13 mouse cellular contexts compared by ENCODE assay signal in the genomic region with DNA sequence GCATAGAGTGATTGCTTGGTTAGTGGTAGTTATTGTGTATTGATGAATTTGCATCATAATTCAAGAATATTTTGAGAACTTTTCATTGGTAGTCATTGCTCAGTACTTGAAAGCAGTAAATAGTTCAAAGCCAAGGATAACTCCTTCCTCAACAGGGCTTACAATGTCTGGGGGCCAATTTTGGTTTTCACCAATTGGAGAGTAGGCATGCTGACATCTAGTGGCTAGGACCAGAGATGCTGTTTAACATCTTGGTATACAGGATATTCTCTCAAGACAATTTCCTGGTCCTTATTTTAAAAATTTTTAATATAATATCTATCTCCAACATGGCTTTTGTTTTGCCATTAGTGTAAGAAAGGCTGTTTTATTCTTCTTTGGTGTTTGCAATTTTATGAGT. TPM values are rescaled to one million over a fixed set of nuclear protein-coding genes. Genes with fewer than 3 reads are reported as not detected.
A peak's percentile ranks its signal among the peaks of the same experiment; 100 is the strongest.
DNase-seq lines count a peak whose midpoint lies in the region; ATAC-seq and TF ChIP-seq lines count a peak whose summit lies in the region.
"Had no signal": no experiment of that assay in that cellular context is flagged by ENCODE, and none has a peak within 500 bp of the region (broad histone marks: within the 10 kb centered on the region; RNA-seq: fewer than 3 reads in every experiment).

No protein-coding gene starts in this region.

- H3K9ac ChIP-seq in hindbrain, postnatal 0 days (replicated peaks; ENCODE audit: low read length) = no peak overlapping the region
- no peak overlapping the region for H3K9ac ChIP-seq in hindbrain, embryonic 13.5 days
- H3K9ac ChIP-seq: heart, embryonic 15.5 days had no signal

- TF ChIP-seq POLR2A in thymus, adult 2 months (IDR thresholded peaks at IDR 0.05; ENCODE audit: control insufficient read depth, extremely low read depth, insufficient read depth, low read length, poor library complexity) = no peak

- H3K4me2 ChIP-seq in hindbrain, postnatal 0 days (ENCODE audit: low read depth, low read length) = no peak overlapping the region
- no peak overlapping the region for H3K4me2 ChIP-seq in hindbrain, embryonic 13.5 days
- H3K4me2 ChIP-seq: heart, embryonic 15.5 days had no signal

- no peak overlapping the region for H3K4me3 ChIP-seq in hindbrain, postnatal 0 days (ENCODE audit: low read length)
- H3K4me3 ChIP-seq in hindbrain, embryonic 13.5 days = no peak overlapping the region
- no peak overlapping the region for H3K4me3 ChIP-seq in thymus, adult 2 months (ENCODE audit: control insufficient read depth, insufficient read depth, low read length)
- H3K4me3 ChIP-seq: heart, embryonic 15.5 days had no signal

- TF ChIP-seq CTCF in hindbrain, postnatal 0 days (IDR thresholded peaks at IDR 0.05; ENCODE audit: low read depth) = peak; percentile 20; the same call in 1 of the 2 replicates
- no peak for TF ChIP-seq CTCF in thymus, adult 2 months (IDR thresholded peaks at IDR 0.05; ENCODE audit: borderline replicate concordance, control insufficient read depth, extremely low read depth, insufficient read depth, low read length, poor library complexity)

- H3K27me3 ChIP-seq in hindbrain, postnatal 0 days (ENCODE audit: insufficient read depth, low read length) = no peaks in the 10 kb centered on the region
- H3K27me3 ChIP-seq in hindbrain, embryonic 13.5 days = no peaks in the 10 kb centered on the region
- no peaks in the 10 kb centered on the region for H3K27me3 ChIP-seq in thymus, adult 2 months (ENCODE audit: control insufficient read depth, insufficient read depth, low read length)
- H3K27me3 ChIP-seq: heart, embryonic 15.5 days had no signal

- no peak overlapping the region for H3K27ac ChIP-seq in hindbrain, postnatal 0 days
- no peak overlapping the region for H3K27ac ChIP-seq in hindbrain, embryonic 13.5 days
- H3K27ac ChIP-seq in thymus, adult 2 months (ENCODE audit: control insufficient read depth, insufficient read depth, low read length) = no peak overlapping the region
- H3K27ac ChIP-seq: heart, embryonic 15.5 days had no signal

- no peaks in the 10 kb centered on the region for H3K9me3 ChIP-seq in hindbrain, postnatal 0 days (ENCODE audit: low read length)
- no peaks in the 10 kb centered on the region for H3K9me3 ChIP-seq in hindbrain, embryonic 13.5 days
- H3K9me3 ChIP-seq: heart, embryonic 15.5 days had no signal

- H3K4me1 ChIP-seq in hindbrain, postnatal 0 days (ENCODE audit: insufficient read depth, low read length) = no peaks in the 10 kb centered on the region
- no peaks in the 10 kb centered on the region for H3K4me1 ChIP-seq in hindbrain, embryonic 13.5 days (replicated peaks)
- H3K4me1 ChIP-seq in thymus, adult 2 months (replicated peaks; ENCODE audit: control insufficient read depth, insufficient read depth, low read length) = no peaks in the 10 kb centered on the region
- H3K4me1 ChIP-seq: heart, embryonic 15.5 days had no signal

- DNase-seq in CD4-positive, CD25-positive, alpha-beta regulatory T cell, adult 2 months (ENCODE audit: low read depth, low spot score) = peak; percentile 24
- peak; percentile 3 for DNase-seq in hindbrain, postnatal 0 days (ENCODE audit: low spot score)
- DNase-seq in thymus, adult 2 months = peak; percentile 1
- DNase-seq in thymus, postnatal 4 days = no peak
- no peak for DNase-seq in spleen, postnatal 4 days (ENCODE audit: low spot score in 2 of 2)
- DNase-seq: kidney, adult 11 months; layer of hippocampus, adult 9-11 months; right cerebral cortex, postnatal 25 days had no signal

- no peaks in the 10 kb centered on the region for H3K36me3 ChIP-seq in hindbrain, postnatal 0 days (ENCODE audit: insufficient read depth, low read length)
- H3K36me3 ChIP-seq in hindbrain, embryonic 13.5 days = no peaks in the 10 kb centered on the region
- peaks cover 4% of the 10 kb centered on the region; the same call in 1 of the 2 replicates for H3K36me3 ChIP-seq in thymus, adult 2 months (ENCODE audit: control insufficient read depth, insufficient read depth, low read length)
- H3K36me3 ChIP-seq: heart, embryonic 15.5 days had no signal

- ATAC-seq in CD4-positive, CD25-positive, alpha-beta regulatory T cell, adult 4 months = no peak
- no peak for ATAC-seq in hindbrain, postnatal 0 days
- no peak for ATAC-seq in hindbrain, embryonic 13.5 days (ENCODE audit: low FRiP score)
- ATAC-seq in inflammation-experienced regulatory T-cells, adult 6 months = no peak

RNA-seq across cellular contexts. Expression of a gene that starts 46.0 kb away (rescaled TPM):
- polyA plus RNA-seq in CD4-positive, CD25-positive, alpha-beta regulatory T cell, adult 4 months (2017; shearing (Covaris generic)) = 1 to 10 TPM; 3.8 to 7.1 TPM
- total RNA-seq in hindbrain, postnatal 0 days (2014; rRNA removed) = 4.7 and 7.4 TPM in 2 replicates
- 6.6 and 6.7 TPM in 2 replicates for polyA plus RNA-seq in hindbrain, postnatal 0 days (2015; fragmentation: Nextera tagmentation; extraction: Ambion mirVana)
- 6.7 and 9.3 TPM in 2 replicates for polyA plus RNA-seq in hindbrain, embryonic 13.5 days (2015; fragmentation: Nextera tagmentation; extraction: Ambion mirVana)
- polyA plus RNA-seq in thymus, adult 2 months (2012; rRNA removed) = 5.5 and 6.4 TPM in 2 replicates
- polyA plus RNA-seq in inflammation-experienced regulatory T-cells, adult 6 months (2017; shearing (Covaris generic)) = 10 to 100 TPM in 1 of 3 experiments, 1 to 10 TPM in 2; 1.8 to 14.2 (median 2.6) TPM

RNA-seq across cellular contexts. Expression of a gene that starts 50.5 kb away (rescaled TPM):
- polyA plus RNA-seq in CD4-positive, CD25-positive, alpha-beta regulatory T cell, adult 4 months (2017; shearing (Covaris generic)) = not detected
- total RNA-seq in hindbrain, postnatal 0 days (2014; rRNA removed) = 31.5 and 32.8 TPM in 2 replicates
- 7.3 and 7.9 TPM in 2 replicates for polyA plus RNA-seq in hindbrain, postnatal 0 days (2015; fragmentation: Nextera tagmentation; extraction: Ambion mirVana)
- 19.0 and 20.8 TPM in 2 replicates for polyA plus RNA-seq in hindbrain, embryonic 13.5 days (2015; fragmentation: Nextera tagmentation; extraction: Ambion mirVana)
- polyA plus RNA-seq in thymus, adult 2 months (2012; rRNA removed) = 0.97 and 1.1 TPM in 2 replicates
- polyA plus RNA-seq in inflammation-experienced regulatory T-cells, adult 6 months (2017; shearing (Covaris generic)) = under 1 TPM in 1 of 3 experiments, not detected in 2; 0.16 TPM

RNA-seq across cellular contexts. Expression of a gene that starts 58.8 kb away (rescaled TPM):
- under 1 TPM in 1 of 2 experiments, not detected in 1; 0.16 TPM for polyA plus RNA-seq in CD4-positive, CD25-positive, alpha-beta regulatory T cell, adult 4 months (2017; shearing (Covaris generic))
- 135 and 139 TPM in 2 replicates for total RNA-seq in hindbrain, postnatal 0 days (2014; rRNA removed)
- polyA plus RNA-seq in hindbrain, postnatal 0 days (2015; fragmentation: Nextera tagmentation; extraction: Ambion mirVana) = 92.4 and 93.4 TPM in 2 replicates
- 102 and 106 TPM in 2 replicates for polyA plus RNA-seq in hindbrain, embryonic 13.5 days (2015; fragmentation: Nextera tagmentation; extraction: Ambion mirVana)
- polyA plus RNA-seq in thymus, adult 2 months (2012; rRNA removed) = 1.9 and 2.3 TPM in 2 replicates
- not detected for polyA plus RNA-seq in inflammation-experienced regulatory T-cells, adult 6 months (2017; shearing (Covaris generic))
- total RNA-seq: megakaryocyte progenitor cell, adult 5-6 weeks had no signal

Comparison
In these comparisons a context has a peak if more than half of its experiments do, and no peak if none do; other contexts are left out.
1. DNase-seq: peak in CD4-positive, CD25-positive, alpha-beta regulatory T cell, adult 2 months (single experiment), hindbrain, postnatal 0 days (single experiment) and thymus, adult 2 months (single experiment); none in thymus, postnatal 4 days (single experiment) and spleen, postnatal 4 days (0 of 2).
2. RNA of a gene that starts 58.8 kb away (polyA plus RNA-seq): 102 to 106 TPM in hindbrain, embryonic 13.5 days and 92.4 to 93.4 TPM in hindbrain, postnatal 0 days; 1.9 to 2.3 TPM in thymus, adult 2 months, 0.16 TPM in CD4-positive, CD25-positive, alpha-beta regulatory T cell, adult 4 months and not detected in inflammation-experienced regulatory T-cells, adult 6 months; every median in the first group is over 10 times any median in the second.